Mouse (Mus musculus) kidney, postnatal 4 days (tissue): ENCODE measurements around the gene Mycbpap.

Experiments used
- DNase-seq, 2 experiments: peaks; one replicate each; pipeline ENCODE4 v3.0.0; 2021; ENCODE audit warnings: mixed read lengths in 2 of 2

Gene Mycbpap

DNA sequence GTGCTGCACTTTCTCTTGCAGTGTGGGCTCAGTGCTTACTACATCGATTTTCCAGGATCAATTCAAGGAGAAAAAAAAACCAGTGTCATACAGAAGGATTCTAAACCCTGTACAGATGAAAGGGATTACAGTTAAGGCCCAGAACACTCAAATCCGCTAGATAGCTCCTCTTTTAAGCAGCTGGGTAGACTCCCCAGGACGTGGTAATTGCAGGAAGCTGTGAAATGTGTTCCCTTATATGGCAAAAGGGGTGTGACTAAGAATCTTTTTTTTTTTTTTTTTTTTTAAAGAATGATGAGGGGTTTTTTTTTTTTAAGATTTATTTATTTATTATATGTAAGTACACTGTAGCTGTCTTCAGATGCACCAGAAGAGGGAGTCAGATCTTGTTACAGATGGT is 7.3 kb upstream of the Mycbpap start:
- DNase-seq, result no peak

DNA sequence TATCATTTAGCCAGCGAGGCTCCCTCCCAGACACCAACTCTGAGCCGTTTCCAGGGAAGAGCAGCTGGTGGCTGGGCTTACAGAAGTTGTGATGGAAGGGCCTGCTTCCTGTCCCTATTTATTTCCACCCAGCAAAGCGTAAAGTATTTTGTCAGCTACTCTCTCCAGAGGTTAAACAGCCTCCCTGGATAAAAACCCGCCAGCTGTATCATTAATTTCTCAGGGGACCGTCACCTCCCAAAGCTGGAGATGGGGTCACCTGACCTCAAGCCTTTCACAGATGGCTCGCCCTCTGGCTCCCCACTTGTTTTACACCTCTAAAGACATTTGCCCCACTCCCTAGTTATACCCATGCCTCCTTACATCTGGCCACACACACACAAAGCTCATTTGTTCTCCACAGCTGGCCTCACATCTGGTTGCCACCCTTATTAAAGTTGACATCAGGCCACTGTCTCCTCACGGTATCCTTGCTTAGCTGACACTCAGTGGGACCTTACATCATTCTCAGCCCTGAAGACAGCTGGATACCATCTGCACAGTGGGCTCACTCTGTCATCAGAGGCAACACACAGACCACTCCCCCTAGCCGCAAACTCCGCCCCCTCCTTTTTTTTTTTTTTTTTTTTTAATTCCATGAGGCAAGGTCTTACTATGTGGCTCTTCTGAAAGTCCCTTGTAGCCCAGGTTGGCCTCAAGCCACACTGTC is 4.8 kb upstream of the Mycbpap start:
- DNase-seq, result peak; percentile 27 to 41

DNA sequence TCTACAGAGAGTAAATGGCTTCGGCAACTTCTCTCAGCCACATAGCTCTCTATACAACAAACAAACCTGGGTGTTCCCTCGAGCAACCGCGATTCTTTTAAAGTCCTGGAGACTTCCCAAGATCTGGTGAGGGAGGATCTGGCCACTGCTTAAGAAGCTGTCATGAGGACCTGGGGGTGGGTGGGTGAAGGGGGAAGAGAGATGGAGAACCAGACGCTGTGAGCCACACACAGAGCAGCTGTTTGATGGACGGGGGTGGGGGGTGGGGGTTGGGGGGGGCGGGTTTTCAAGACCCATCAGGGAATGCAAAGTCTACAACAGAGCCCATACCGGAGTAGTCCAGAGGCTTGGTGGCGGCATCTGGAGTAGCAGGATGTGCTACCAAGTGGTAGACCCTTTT is 8.1 kb downstream of the Mycbpap start:
- no peak for DNase-seq

DNA sequence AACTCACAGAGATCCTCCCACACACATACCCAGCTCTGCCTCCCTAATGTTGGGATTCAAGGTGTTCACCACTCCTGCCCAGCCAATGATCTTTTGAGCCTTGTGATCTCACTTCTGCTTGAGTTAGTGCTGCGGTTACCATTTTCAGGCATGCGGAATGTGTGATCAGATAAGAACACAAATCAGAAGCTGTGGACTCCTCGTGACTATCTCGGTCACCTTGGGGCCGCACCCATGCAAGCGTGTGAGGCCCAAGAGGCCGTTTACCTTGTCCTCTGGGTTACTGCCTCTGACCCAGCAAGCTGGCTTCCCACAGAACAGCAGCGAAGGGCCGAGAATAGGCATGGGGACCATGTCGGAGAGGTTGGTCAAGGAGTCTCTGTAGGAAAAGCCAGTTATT is 12.6 kb downstream of the Mycbpap start:
- peak; percentile 20 to 32 for DNase-seq

DNA sequence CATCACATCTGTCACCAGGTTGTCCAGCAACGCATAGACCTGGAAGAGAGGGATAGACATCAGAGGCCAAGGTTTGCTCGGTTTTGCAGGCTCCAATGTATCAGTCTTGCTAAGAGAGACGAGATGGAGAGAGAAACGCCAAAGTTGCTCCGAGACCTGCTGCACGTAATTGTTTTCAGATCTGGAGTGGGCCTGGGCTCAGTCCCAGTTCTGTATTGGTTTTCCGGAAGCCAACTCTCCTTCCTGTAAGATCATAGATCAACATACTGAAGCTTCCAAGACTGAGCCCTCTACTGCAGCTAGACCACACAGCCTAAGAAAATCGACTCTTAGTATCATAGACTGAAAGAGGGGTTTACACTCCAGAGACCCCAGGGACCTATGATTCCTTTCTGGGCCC is 20.1 kb downstream of the Mycbpap start:
- DNase-seq, result no peak

DNA sequence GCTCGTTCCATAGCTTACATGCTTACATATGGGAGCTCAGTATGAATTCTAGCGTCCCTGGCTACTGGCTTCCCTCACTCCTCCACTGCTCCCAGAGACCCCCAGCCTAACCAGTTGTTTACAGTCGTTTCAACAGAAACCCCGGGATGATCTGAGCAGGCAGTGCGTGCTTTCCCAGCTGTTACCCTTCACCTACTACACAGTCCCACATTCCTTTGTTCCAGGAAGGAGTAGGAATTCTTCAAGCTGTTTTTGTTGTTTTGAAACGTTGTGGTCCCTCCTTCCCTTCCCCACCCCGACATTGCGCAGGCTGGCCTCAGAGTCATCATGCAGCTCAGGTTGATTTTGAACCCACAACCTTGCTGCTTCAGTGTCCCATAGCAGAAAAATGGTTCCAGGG is 21.2 kb downstream of the Mycbpap start:
- DNase-seq, result peak in 1 of 2 experiments; percentile 44

DNA sequence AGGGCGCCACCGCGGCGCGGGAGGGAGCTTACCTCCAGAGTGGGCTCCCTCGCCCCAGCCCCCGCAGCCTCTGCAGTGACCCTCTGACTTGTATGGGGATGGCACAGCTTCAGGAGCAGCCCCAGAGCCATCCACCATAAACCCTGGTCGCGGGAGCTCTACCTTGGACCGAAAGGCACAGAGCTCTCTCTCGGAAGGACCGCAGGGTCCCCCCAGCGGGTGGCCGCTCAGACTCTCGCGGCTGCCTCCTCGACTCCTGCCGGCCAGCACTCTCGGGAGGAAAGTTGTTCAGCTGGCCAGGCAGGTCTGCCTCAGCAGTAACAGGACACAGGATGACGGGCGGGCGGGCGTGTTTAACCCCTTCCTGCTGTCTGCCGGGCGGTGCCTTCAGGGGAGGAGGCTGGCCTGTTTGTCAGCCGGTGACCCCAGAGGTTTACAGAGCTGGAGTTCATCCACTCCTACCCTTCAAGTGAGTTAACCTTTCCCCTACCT is 21.8 kb downstream of the Mycbpap start, which contains the start of gene Epn3:
Gene Epn3 (minus strand): TSS at position 314 of the 492 bp plus-strand sequence.
- peak; percentile 80 to 87 for DNase-seq

DNA sequence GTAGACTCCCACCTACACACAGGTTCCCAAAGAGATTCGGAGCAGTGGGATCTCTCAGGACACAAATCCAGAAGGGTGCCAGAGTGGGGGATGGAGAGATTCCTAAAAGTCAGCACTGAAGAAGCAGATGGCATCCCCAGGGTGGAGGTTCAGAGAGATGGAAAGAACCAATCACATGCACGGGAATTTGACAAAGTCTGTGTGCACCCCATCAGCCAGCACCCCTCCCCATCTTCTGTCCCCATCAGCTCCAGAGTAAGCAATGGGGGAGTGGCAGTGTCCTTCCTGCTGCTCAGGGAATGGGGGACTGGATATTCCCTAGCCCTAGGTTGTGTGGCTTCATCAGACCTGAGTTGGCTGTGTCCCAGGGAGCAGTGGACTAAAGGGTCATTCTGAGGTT is 22.5 kb downstream of the Mycbpap start:
- peak in 1 of 2 experiments; percentile 32 for DNase-seq

DNA sequence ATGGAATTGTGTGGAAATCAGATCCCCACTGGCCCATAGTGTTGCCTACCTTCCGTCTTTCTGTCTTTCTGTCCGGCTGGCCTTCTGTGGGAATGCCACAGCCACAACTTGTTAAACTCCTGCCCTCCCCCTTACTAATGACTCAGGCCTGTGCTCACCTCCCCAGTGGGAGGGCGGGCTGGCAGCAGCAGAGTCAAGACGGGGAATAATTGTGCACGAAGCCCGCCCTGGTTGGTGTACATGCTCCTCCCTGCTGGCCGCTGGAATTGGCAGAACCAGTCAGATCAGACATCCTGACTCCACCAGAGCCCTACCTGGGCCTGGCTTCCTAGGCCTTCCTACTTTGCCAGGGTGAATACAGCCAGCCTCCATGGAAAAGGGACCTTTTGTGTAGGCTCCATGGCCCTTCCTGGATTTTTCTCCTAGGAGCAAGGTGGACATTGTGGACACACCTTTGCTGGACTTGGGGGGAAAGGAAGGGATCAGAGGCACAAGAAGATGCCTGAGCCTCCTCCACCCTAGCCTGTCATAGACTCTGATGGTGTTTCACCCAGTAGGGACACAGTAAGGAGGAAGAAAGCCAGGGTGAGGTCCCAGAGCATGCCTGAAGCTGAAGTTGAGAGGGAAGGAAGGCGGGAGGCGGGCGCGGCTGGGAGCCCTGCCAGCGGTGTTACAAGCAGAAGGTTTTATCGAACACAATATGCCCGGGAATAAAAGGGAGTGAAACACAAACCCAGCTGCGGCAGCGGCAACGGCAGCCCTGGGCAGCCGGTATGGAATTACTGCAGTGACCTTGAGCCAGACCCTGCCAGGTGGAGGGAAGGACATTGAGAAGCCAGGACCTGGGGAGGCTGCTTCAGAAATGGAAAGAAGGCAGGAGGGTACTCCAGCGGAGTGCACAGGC is 23.2 kb downstream of the Mycbpap start:
- DNase-seq, result peak; percentile 67 to 81

DNA sequence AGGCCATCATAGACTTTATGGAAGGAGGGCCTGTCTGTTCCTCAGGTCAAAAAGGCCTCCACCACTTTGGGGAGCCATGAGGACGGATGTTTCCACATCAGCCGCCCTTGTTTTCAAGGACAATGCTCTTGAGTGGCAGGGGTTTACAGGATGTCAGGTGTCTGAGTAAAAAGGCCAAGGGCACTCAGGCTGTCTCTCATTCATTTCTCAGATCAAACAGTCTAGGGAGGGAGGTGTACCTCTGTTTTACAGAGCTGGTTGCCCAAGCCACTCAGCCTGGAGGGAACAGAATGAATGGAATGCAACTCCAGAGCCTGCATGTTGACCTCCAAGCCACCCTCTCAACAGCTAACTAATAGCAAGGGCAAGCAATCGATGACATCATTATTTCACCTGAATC is 26.1 kb downstream of the Mycbpap start:
- no peak for DNase-seq

DNA sequence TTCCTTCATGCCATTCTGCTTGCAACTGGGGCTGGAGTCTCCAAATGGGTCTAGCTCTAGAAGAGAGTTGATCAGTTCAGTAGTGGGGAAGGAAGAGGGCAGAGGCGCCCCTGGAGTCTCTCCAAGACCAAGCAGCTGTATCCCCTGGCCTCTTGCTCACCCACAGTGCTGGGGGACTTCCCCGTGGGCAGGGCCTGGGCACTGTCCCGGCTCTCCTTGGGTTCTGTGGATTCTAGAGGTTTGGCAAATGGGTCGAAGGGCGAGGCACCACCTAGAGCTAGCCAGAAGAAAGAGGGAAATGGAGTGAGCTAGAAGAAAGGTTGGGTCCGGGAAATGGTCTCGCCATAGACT is 29.8 kb downstream of the Mycbpap start:
- no peak for DNase-seq

DNA sequence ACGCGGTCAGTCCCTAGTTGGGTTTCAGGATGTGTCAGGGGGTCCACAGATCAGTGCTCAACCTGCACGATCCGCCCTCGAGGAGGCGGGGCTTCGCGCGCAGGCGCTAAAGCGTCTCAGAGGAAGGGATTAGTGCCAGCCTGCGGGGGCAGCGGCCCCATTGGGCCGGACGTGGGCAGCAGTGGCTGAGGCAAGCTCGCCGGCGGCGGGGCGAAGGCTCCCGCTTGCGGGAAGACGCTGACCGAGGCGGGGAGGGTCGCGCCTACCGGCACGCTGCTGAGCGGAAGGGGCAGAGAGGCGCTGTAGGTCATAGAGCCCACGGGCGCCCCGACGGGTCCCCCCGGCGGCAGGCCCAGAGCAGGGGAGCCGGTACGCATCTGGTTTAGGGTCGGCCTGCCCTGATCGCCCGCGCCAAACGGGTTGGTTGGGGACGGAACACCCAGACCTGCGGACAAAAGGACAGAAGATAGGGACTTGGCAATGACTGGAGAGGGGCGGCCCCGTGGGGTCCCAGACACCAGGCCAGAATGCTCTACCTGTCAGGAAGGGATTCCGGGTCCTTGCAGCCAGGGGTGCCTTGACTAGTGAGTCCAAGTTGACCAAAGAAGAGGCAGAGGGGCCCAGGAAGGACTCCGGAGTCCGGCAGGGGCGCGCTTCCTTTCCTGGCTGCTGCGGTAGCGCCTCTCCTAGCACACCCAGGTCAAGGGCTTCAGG is 30.4 kb downstream of the Mycbpap start:
- peak; percentile 79 to 87 for DNase-seq

DNA sequence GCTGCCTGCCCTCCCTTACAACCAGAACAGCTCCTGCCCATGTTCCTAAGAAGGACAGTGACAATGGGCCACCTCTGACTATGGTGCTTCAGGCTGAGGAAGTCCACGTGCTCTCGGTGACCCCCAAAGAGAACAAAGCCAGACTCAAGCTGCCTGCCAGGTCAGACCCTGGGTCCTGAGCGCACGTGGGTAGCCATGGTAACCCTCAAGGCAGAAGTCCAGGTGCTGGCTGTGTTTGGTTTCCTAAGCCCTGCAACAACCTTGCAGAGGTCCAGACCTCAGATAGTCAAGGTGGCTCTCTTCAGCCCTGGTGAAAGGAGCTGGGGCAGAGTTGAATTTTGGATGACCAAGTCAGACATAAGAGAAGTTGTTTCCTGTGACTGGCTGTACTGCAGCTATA is 31.8 kb downstream of the Mycbpap start:
- DNase-seq, result no peak

DNA sequence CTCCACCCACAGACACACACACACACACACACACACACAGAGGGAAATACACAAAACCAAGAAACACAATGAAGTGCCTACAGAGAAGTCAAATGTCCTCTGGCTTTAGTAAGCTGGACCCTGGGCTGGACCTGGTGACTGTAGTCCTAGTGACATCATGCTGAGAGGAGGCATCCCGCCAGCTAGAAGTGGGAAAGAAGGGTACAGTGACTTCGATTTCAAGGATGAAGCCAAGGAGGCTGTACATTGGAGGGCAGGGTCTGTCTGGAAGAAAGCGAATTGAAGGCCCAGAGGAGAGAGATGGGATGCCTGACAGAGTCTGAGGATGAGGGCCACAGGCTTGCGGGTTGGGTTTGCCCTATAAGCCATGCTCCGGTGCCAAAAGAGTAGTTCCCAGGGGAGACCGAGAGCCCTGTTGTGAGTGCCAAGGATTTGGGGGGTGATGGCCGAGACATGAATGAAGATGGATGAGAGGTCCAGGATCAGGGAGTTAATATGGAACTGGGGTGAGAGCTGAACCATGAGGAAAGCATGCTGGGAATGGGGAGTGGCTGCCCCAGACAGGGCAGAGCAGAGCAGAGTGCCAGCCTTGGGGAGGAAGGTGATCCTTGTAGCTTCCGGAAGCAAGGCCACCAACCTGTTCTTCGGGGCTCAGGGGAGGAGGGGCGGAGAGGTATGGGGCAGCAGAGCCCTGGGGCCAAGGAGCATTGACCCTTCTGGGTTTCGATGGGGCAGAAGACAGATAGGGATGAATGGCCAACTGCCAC is 32.6 kb downstream of the Mycbpap start:
- DNase-seq, result no peak

DNA sequence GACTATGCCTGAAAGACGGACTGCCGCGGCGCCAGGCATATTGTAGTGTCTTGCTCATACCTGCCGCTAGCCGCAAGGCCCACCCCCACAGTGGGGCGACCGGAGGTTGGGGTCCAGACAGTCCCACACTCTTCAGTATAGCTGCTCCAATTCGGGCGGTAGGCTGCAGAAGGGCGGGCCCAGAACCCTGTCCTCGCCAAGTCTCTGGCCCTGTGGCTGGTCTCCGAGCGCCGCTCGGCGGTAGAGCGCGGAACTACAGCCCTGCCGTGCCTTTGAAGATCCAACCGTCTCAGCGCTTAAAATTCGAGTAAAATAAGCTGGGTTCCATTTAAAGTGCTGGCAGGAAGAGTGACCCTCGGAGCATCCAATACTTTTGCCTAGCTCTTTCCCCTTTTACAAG is 35.5 kb downstream of the Mycbpap start, which contains the start of gene Spata20:
Gene Spata20 (minus strand): TSS at position 179 of the 400 bp plus-strand sequence.
- peak; percentile 93 to 94 for DNase-seq

DNA sequence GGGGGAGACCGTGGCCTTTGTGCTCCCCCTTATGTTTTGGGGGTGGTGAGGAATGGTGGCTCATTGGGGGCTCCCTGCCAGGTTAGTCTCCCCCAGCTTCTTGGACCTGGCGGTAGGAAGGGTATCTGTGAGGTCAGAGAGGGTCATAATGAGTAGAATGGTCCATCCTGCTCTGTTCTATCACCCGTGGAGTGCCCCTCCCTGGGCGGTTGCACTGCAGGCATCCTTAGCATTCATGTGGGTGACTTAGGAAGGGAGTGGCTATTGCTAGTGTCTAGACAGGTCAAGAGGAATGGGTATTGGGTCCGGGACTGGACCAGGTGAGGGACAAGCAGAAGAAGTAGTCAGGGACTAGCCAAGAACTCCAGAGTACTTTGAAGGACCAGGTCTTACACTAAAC is 36.3 kb downstream of the Mycbpap start:
- no peak for DNase-seq

DNA sequence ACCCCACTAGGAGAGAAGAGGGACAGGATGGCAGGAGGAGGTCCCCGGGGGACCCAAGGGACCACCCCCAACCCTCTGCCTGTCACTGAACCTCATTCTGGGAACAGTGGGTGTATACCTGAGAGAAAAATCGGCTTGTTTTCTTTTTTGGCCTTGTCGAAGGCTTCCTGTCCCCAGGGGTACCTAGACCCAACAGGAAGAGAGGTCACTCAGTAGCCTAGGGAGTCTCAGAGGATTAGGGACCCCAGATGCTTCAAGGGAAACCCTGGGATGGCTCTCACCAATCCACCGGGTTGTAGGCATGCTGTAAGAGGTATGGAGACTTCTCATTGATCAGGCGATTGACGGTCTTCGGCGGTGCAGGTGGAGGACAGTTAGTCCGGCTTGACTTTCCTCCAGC is 36.9 kb downstream of the Mycbpap start:
- DNase-seq, result no peak

DNA sequence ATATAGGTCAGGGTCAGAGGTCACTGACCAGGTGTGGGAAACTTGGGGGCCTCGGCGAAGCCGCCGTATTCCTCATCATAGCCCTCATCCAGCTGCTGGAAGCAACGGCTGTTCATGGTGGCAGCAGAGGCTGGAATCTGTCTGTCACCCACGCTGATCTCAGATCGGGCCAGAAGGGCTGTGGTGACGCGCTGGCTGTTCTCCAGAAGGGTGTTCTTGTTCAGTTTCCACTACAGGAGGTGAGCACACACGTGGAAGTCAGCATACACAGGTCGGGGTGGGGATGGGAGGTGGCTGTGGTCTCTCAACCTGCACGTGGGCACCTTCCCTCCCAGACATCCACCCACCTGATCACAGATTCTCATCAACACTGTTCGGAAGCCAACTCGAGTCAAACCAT is 37.6 kb downstream of the Mycbpap start:
- DNase-seq, result no peak

DNA sequence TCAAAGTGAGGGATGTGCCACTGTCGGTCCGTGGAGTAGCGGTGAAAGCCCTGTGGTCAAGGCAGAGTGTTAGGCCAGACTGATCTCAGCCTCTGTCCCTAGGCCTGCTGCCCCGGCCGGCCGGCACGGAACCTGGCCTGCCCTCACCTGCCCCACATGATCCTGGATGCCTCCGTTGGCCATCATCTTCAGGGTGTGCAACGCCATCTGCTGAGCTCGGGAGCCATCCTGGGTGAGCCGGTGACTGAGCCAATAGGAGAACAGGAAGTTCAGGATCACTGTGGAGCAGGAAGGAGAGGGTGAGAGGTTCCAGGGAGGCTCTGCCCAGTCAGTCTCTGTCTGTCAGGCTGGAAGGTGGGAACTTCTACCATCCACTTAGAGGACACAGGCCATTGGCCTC is 38.1 kb downstream of the Mycbpap start:
- no peak for DNase-seq

DNA sequence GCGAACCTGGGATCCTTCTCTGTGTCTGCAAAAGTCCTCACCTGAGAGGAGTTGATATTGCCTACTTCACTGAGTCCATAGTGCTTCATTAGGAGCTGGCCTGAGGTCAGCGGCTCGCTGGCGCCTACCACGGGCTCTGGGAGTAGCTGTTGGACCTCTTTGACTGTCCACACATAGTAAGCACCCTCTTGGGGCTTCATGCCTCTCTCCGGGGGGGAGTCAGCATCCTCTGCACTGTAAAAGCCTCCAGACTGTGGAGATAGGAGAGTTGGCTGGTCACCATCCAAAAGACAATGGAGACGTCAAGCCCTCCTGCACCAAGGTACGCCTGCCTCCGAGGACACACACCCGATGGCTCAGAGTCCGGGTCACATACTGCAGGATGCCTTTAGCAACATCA is 38.8 kb downstream of the Mycbpap start:
- DNase-seq, result no peak

DNA sequence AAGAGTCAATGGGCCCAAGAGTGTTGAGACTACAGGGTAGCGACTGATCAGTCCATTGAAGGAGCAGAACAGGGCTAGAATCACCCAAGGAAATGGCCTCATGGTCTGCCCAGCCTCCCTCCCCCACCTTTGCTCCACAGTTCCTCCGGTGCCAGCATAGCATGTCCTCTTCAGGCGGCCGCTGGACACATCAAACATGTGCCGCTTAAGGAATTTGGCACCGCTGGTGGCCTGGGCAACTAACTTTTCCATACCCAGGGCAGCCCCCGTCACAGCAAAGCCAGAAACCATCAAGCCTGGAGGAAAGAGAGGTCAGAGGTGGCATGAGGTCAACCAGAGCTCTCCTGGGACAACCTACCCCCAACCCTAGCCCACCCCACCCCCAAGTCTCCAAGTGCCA is 39.6 kb downstream of the Mycbpap start:
- no peak for DNase-seq

DNA sequence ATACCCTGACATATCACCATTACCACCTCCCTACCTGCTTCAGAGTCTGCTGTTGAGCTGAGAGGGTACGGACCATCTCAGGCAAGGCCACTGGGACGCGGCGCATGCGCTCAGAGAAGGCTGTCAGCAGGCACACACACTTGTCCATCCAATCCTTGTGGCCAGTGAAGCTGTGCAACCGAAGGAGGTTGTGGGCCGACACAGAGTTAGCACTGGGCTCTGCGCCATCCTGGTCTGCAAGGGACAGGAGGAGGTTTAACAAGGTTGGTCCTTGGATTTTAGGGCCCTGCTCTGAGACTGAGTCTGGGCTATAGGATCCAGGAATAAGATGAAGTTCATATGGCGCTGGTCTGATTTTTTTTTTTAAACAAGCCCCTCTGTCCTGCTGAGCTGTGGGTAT is 41.2 kb downstream of the Mycbpap start:
- no peak for DNase-seq

DNA sequence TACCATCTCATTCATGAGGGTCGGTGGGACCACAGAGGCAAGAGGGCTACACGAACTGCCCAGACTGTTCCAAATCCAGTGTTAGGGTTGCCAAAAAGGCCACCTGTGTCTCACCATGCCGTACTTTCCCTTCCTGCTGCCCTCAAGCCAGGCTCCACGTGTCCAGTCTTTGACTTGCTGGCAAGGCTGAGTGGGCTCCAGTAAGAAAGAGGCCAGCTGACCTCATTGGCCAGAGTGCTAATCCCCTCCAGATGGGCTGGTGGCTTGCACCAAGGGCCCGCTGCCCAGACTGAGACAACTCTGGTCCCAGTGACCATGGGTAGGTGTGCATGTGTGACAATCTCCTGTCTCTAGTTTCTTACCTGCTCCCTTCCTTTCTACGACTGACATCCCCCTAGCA is 43.9 kb downstream of the Mycbpap start:
- no peak for DNase-seq
